Mouse (Mus musculus): Measurements from ENCODE around the gene Fam160a1.
A peak's percentile ranks its signal among the peaks of the same experiment; 100 is the strongest.

The Fam160a1 gene

GRCm38 (mm10) chr3:85817191-85817590 lies at the start of gene Fam160a1:
Fam160a1 (minus strand) TSS chr3:85817291.
- no peak for DNase-seq (ENCODE audit: extremely low spot score)

- DNase-seq (ENCODE audit: extremely low spot score), result peak; percentile 38
These were observed 46.9 kb upstream of the Fam160a1 start for GRCm38 (mm10) chr3:85863996-85864395.

GRCm38 (mm10) chr3:85862886-85863285 lies 45.8 kb upstream of the Fam160a1 start:
- DNase-seq (ENCODE audit: extremely low spot score), result no peak

GRCm38 (mm10) chr3:85860996-85861395 lies 43.9 kb upstream of the Fam160a1 start:
- DNase-seq (ENCODE audit: extremely low spot score), result no peak

- DNase-seq (ENCODE audit: extremely low spot score), result no peak
These were observed 42.2 kb upstream of the Fam160a1 start for GRCm38 (mm10) chr3:85859311-85859710.

- no peak for DNase-seq (ENCODE audit: extremely low spot score)
These were observed 41.3 kb upstream of the Fam160a1 start for GRCm38 (mm10) chr3:85858140-85859135.

GRCm38 (mm10) chr3:85857083-85857482 lies 40.0 kb upstream of the Fam160a1 start:
- DNase-seq (ENCODE audit: extremely low spot score), result no peak

- no peak for DNase-seq (ENCODE audit: extremely low spot score)
These were observed 38.9 kb upstream of the Fam160a1 start for GRCm38 (mm10) chr3:85855947-85856346.

- no peak for DNase-seq (ENCODE audit: extremely low spot score)
These were observed 38.0 kb upstream of the Fam160a1 start for GRCm38 (mm10) chr3:85855043-85855442.

GRCm38 (mm10) chr3:85854143-85854542 lies 37.1 kb upstream of the Fam160a1 start:
- DNase-seq (ENCODE audit: extremely low spot score), result no peak

- DNase-seq (ENCODE audit: extremely low spot score), result no peak
These were observed 36.6 kb upstream of the Fam160a1 start for GRCm38 (mm10) chr3:85853715-85854114.

- DNase-seq (ENCODE audit: extremely low spot score), result no peak
These were observed 33.0 kb upstream of the Fam160a1 start for GRCm38 (mm10) chr3:85850079-85850478.

- DNase-seq (ENCODE audit: extremely low spot score), result no peak
These were observed 29.2 kb upstream of the Fam160a1 start for GRCm38 (mm10) chr3:85846316-85846715.

GRCm38 (mm10) chr3:85845341-85845740 lies 28.2 kb upstream of the Fam160a1 start:
- DNase-seq (ENCODE audit: extremely low spot score), result no peak

GRCm38 (mm10) chr3:85842881-85843218 lies 25.8 kb upstream of the Fam160a1 start:
- no peak for DNase-seq (ENCODE audit: extremely low spot score)

GRCm38 (mm10) chr3:85842177-85842880 lies 25.2 kb upstream of the Fam160a1 start:
- peak; percentile 24 for DNase-seq (ENCODE audit: extremely low spot score)

GRCm38 (mm10) chr3:85841454-85842176 lies 24.5 kb upstream of the Fam160a1 start:
- DNase-seq (ENCODE audit: extremely low spot score), result peak; percentile 24

GRCm38 (mm10) chr3:85833627-85834026 lies 16.5 kb upstream of the Fam160a1 start:
- DNase-seq (ENCODE audit: extremely low spot score), result no peak

- no peak for DNase-seq (ENCODE audit: extremely low spot score)
These were observed 15.5 kb upstream of the Fam160a1 start for GRCm38 (mm10) chr3:85832490-85833155.

- DNase-seq (ENCODE audit: extremely low spot score), result no peak
These were observed 14.7 kb upstream of the Fam160a1 start for GRCm38 (mm10) chr3:85831785-85832184.

GRCm38 (mm10) chr3:85829047-85829446 lies 12.0 kb upstream of the Fam160a1 start:
- DNase-seq (ENCODE audit: extremely low spot score), result no peak

GRCm38 (mm10) chr3:85827815-85828214 lies 10.7 kb upstream of the Fam160a1 start:
- no peak for DNase-seq (ENCODE audit: extremely low spot score)

Measured in embryo, embryonic 9.5 days (tissue).